Mouse (Mus musculus) thymus, adult 2 months (tissue): ENCODE results near the gene Wt1.

Experiments used
- CTCF ChIP-seq: fragments of 200-500 bp; IDR thresholded peaks from 2 replicates; pipeline ENCODE4 v1.5.1; 2012; ENCODE audit warnings: mild to moderate bottlenecking, control low read depth, low read length, moderate library complexity, borderline replicate concordance; ENCODE audit not compliant: control insufficient read depth, poor library complexity, insufficient read depth; ENCODE audit errors: extremely low read depth
- POLR2A ChIP-seq: fragments of 200-500 bp; IDR thresholded peaks from 2 replicates; pipeline ENCODE4 v1.6.1; 2012; ENCODE audit warnings: mild to moderate bottlenecking, low read length, control low read depth, moderate library complexity; ENCODE audit not compliant: control insufficient read depth, poor library complexity, insufficient read depth; ENCODE audit errors: extremely low read depth

DNA sequence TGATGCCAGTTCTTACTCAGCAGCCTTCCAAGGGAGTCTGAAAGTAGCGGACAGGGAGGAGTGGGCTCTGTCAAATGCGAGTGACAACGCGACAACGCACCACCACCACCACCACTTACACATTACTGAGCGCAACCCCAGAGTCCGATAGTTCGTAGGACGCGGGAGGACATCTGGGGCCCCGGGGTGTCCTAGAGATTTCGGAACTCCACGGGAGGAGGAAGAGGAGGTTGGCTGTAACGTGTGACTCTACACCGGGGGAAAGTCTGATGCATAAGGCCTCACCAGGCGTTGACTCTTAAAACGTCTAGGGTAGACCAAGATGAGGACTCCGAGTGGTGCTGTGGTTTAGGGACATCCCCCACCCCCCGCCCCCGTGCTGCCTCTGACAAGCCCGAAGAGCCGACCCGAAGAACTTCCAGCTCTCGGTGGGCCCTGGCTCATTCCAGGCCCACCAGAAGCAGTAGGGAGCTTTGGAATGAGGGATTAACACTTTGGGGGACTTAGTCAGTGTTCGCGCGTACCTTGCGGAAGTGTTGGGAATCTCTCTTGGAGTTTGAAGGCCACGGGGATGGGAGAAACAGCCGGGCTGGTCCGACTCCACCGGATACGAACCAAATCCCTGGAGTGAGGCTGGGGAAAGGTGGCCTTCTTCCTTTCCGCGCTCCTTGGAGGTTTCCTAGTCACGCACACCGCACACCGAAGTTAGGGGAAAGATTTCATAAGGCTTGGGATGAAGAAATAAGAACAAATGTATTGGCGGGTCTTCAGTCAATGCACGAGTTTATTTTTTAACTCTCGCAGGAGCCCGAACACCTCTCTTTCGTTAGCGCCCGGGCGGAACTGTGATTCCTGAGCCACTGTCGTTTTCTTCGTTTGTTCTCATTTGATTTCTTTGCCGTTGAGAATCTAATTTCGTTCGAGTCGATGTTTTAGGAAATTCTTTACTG, 1.5 kb downstream of the Wt1 start:
- TF ChIP-seq CTCF (0 out of 2 replicates have a peak, but pooled peaks have one; percentile 6), POLR2A (no peak)
